ENCODE assay signal across 17 mouse cellular contexts in genomic region chr9:48617511-48618010, GRCm38 (mm10). TPM values are rescaled to one million over a fixed set of nuclear protein-coding genes. Genes with fewer than 3 reads are reported as not detected.
DNase-seq lines count a peak whose midpoint lies in the region; ATAC-seq and TF ChIP-seq lines count a peak whose summit lies in the region.
"Had no signal": no experiment of that assay in that cellular context is flagged by ENCODE, and none has a peak within 500 bp of the region (broad histone marks: within the 10 kb centered on the region; RNA-seq: fewer than 3 reads in every experiment).

No protein-coding gene starts in this region.

- H3K4me2 ChIP-seq in forebrain, embryonic 13.5 days, result no peak overlapping the region
- H3K4me2 ChIP-seq: hindbrain, embryonic 15.5 days; liver, embryonic 11.5 days had no signal

- H3K4me1 ChIP-seq in forebrain, embryonic 10.5 days, result peaks cover 21% of the 10 kb centered on the region
- no peaks in the 10 kb centered on the region for H3K4me1 ChIP-seq in forebrain, embryonic 13.5 days
- H3K4me1 ChIP-seq in testis, adult 2 months (ENCODE audit: control insufficient read depth, insufficient read depth, low read length), result peaks cover 4% of the 10 kb centered on the region; the same call in 1 of the 2 replicates

- H3K36me3 ChIP-seq in forebrain, embryonic 10.5 days (replicated peaks), result no peaks in the 10 kb centered on the region
- no peaks in the 10 kb centered on the region for H3K36me3 ChIP-seq in forebrain, embryonic 13.5 days (ENCODE audit: poor library complexity, severe bottlenecking)
- H3K36me3 ChIP-seq in testis, adult 2 months (ENCODE audit: control insufficient read depth, insufficient read depth, low read length), result no peaks in the 10 kb centered on the region
- H3K36me3 ChIP-seq: hindbrain, embryonic 15.5 days; midbrain, embryonic 10.5 days had no signal

- TF ChIP-seq CTCF in testis, adult 2 months (IDR thresholded peaks at IDR 0.05; ENCODE audit: control insufficient read depth, insufficient read depth, insufficient replicate concordance, low read depth, low read length), result no peak

- no peak for ATAC-seq in forebrain, embryonic 13.5 days
- ATAC-seq: midbrain, embryonic 16.5 days had no signal

- H3K27ac ChIP-seq in forebrain, embryonic 10.5 days, result no peak overlapping the region
- no peak overlapping the region for H3K27ac ChIP-seq in forebrain, embryonic 13.5 days
- 0 out of 2 replicates have a peak overlapping the region, but pooled peaks have one; percentile 17 for H3K27ac ChIP-seq in testis, adult 2 months (ENCODE audit: control insufficient read depth, insufficient read depth, low read depth, low read length)
- H3K27ac ChIP-seq: hindbrain, embryonic 15.5 days; kidney, postnatal 0 days had no signal

- H3K9me3 ChIP-seq in forebrain, embryonic 10.5 days, result no peaks in the 10 kb centered on the region
- no peaks in the 10 kb centered on the region for H3K9me3 ChIP-seq in forebrain, embryonic 13.5 days (replicated peaks)
- H3K9me3 ChIP-seq: hindbrain, embryonic 15.5 days; midbrain, embryonic 10.5 days had no signal

- no peak for TF ChIP-seq POLR2A in testis, adult 2 months (IDR thresholded peaks at IDR 0.05; ENCODE audit: control insufficient read depth, low read depth, low read length)

- no peak overlapping the region for H3K4me3 ChIP-seq in forebrain, embryonic 10.5 days
- H3K4me3 ChIP-seq in forebrain, embryonic 13.5 days, result no peak overlapping the region
- H3K4me3 ChIP-seq in testis, adult 2 months (ENCODE audit: control insufficient read depth, low read depth, low read length), result no peak overlapping the region
- H3K4me3 ChIP-seq: hindbrain, embryonic 15.5 days; midbrain, embryonic 10.5 days had no signal

- 90% methylated on average over 3 of the region's 3 CpGs for WGBS in forebrain, embryonic 10.5 days
- 94% methylated on average over 3 of the region's 3 CpGs for WGBS in forebrain, embryonic 13.5 days

- no peak overlapping the region for H3K9ac ChIP-seq in forebrain, embryonic 13.5 days
- H3K9ac ChIP-seq: hindbrain, embryonic 15.5 days had no signal

- DNase-seq in forebrain, embryonic 10.5 days (ENCODE audit: extremely low spot score, low spot score), result peak; percentile 11
- peak; percentile 34 to 46 for DNase-seq in heart, adult 9 months (ENCODE audit: low spot score in 2 of 2)
- DNase-seq in heart, postnatal 4 days, result no peak
- no peak for DNase-seq in testis, postnatal 14 days (ENCODE audit: low spot score)
- no peak for DNase-seq in embryo, embryonic 10.5 days (ENCODE audit: low spot score)
- DNase-seq: cerebellum, adult 8-10 months; right cerebral cortex, postnatal 4 days; thymus, adult 2 months; thymus, postnatal 4 days had no signal

- peaks cover 7% of the 10 kb centered on the region for H3K27me3 ChIP-seq in forebrain, embryonic 10.5 days (ENCODE audit: poor library complexity, severe bottlenecking)
- 0 out of 2 replicates have a peak, but pooled peaks cover 3% of the 10 kb centered on the region for H3K27me3 ChIP-seq in forebrain, embryonic 13.5 days
- no peaks in the 10 kb centered on the region for H3K27me3 ChIP-seq in testis, adult 2 months (ENCODE audit: control insufficient read depth, insufficient read depth, low read length)
- H3K27me3 ChIP-seq: hindbrain, embryonic 15.5 days had no signal

RNA-seq across cellular contexts. Expression of gene Nnmt, which starts 12.6 kb away (rescaled TPM):
- 0.73 and 1.2 TPM in 2 replicates for polyA plus RNA-seq in forebrain, embryonic 10.5 days (2016; fragmentation: Nextera tagmentation; extraction: Ambion mirVana)
- 0.40 TPM in 1 of 2 replicates, not detected in the other for polyA plus RNA-seq in forebrain, embryonic 13.5 days (2015; fragmentation: Nextera tagmentation; extraction: Ambion mirVana)
- total RNA-seq in heart, postnatal 4 days (2021), result 10 to 100 TPM; 10.3 to 13.6 TPM
- 3.3 and 6.7 TPM in 2 replicates for polyA plus RNA-seq in testis, adult 2 months (2012; rRNA removed)
- total RNA-seq: hematopoietic stem cell, adult 5-6 weeks had no signal

Comparison
In these comparisons a context has a peak if more than half of its experiments do, and no peak if none do; other contexts are left out.
1. DNase-seq: peak in forebrain, embryonic 10.5 days (single experiment) and heart, adult 9 months (2 of 2); none in heart, postnatal 4 days (single experiment), testis, postnatal 14 days (single experiment) and embryo, embryonic 10.5 days (single experiment).